Mouse (Mus musculus) v-Abl transformed pro-B cells (cell line): ENCODE measurements around the gene Cacna2d1.

Source experiments
- in situ Hi-C, 2 experiments: fragments of 400-800 bp; cut with MboI; formaldehyde crosslinking; loops; one replicate each; pipeline ENCODE4 v1.15.1; 2025; ENCODE audit not compliant: unreplicated experiment in 2 of 2

The Cacna2d1 gene

GRCm38 (mm10) chr5:15934376-15935233, at the start of gene Cacna2d1:
Cacna2d1 (plus strand) TSS chr5:15934691.
- in situ Hi-C loops, result no loop called here

GRCm38 (mm10) chr5:15895098-15895497, 39.4 kb upstream of the Cacna2d1 start:
- in situ Hi-C loops, result no loop called here

GRCm38 (mm10) chr5:15896706-15897105, 37.8 kb upstream of the Cacna2d1 start:
- in situ Hi-C loops, result no loop called here

GRCm38 (mm10) chr5:15906446-15906845, 28.0 kb upstream of the Cacna2d1 start:
- in situ Hi-C loops, result no loop called here

- in situ Hi-C loops, result no loop called here
These were observed 19.6 kb upstream of the Cacna2d1 start for GRCm38 (mm10) chr5:15914931-15915330.

GRCm38 (mm10) chr5:15928506-15928905, 6.0 kb upstream of the Cacna2d1 start:
- in situ Hi-C loops, result no loop called here

GRCm38 (mm10) chr5:15933017-15933416, 1.5 kb upstream of the Cacna2d1 start:
- in situ Hi-C loops, result no loop called here

- in situ Hi-C loops, result no loop called here
These were observed 713 bp upstream of the Cacna2d1 start for GRCm38 (mm10) chr5:15933581-15934375.

GRCm38 (mm10) chr5:15935234-15935728, 790 bp downstream of the Cacna2d1 start:
- in situ Hi-C loops, result no loop called here

- in situ Hi-C loops, result no loop called here
These were observed 1.6 kb downstream of the Cacna2d1 start for GRCm38 (mm10) chr5:15935831-15936710.

- in situ Hi-C loops, result no loop called here
These were observed 6.8 kb downstream of the Cacna2d1 start for GRCm38 (mm10) chr5:15941191-15941725.

- in situ Hi-C loops, result no loop called here
These were observed 7.6 kb downstream of the Cacna2d1 start for GRCm38 (mm10) chr5:15942051-15942450.

GRCm38 (mm10) chr5:15948290-15949037, 14.0 kb downstream of the Cacna2d1 start:
- in situ Hi-C loops, result no loop called here

- in situ Hi-C loops, result no loop called here
These were observed 25.3 kb downstream of the Cacna2d1 start for GRCm38 (mm10) chr5:15959760-15960159.

- in situ Hi-C loops, result no loop called here
These were observed 27.4 kb downstream of the Cacna2d1 start for GRCm38 (mm10) chr5:15961866-15962265.

GRCm38 (mm10) chr5:15966888-15967287, 32.4 kb downstream of the Cacna2d1 start:
- in situ Hi-C loops, result no loop called here

GRCm38 (mm10) chr5:15971821-15972220, 37.3 kb downstream of the Cacna2d1 start:
- in situ Hi-C loops, result no loop called here

GRCm38 (mm10) chr5:15972351-15972750, 37.9 kb downstream of the Cacna2d1 start:
- in situ Hi-C loops, result no loop called here

GRCm38 (mm10) chr5:15974652-15975051, 40.2 kb downstream of the Cacna2d1 start:
- in situ Hi-C loops, result no loop called here
